Mouse (Mus musculus) liver, embryonic 14.5 days (tissue): Measurements from ENCODE around the gene Galntl5. TPM values are rescaled to one million over a fixed set of nuclear protein-coding genes. Genes with fewer than 3 reads are reported as not detected.
"Not testable (repeated sequence)": the region's sequence is repeated elsewhere in the genome, so short reads cannot be mapped to it uniquely, and the experiment has no call there.

Experiments used
- ATAC-seq: fragments of 200-750 bp; cut with Nextera tagmentation; 2 replicates; pipeline ENCODE4 v1.8.0; 2017; ENCODE audit warnings: moderate number of reproducible peaks, mild to moderate bottlenecking, moderate library complexity; ENCODE audit not compliant: insufficient read depth
- DNase-seq, 3 experiments: peaks; one replicate each; pipeline ENCODE4 v3.0.0-alpha.2; 2012 to 2013; ENCODE audit warnings: low read depth in 3 of 3, low spot score in 3 of 3
- H3K27ac ChIP-seq: fragments of 300-500 bp; sonication (generic); 2 replicates; pipeline ENCODE4 v1.5.1; 2014; ENCODE audit warnings: moderate library complexity, mild to moderate bottlenecking, control low read depth, inconsistent platforms
- H3K27me3 ChIP-seq: fragments of 300-500 bp; sonication (generic); 2 replicates; pipeline ENCODE4 v1.6.1; 2014; ENCODE audit warnings: mild to moderate bottlenecking, low read length, moderate library complexity; ENCODE audit not compliant: control insufficient read depth, insufficient read depth
- H3K36me3 ChIP-seq: fragments of 300-500 bp; sonication (generic); replicated peaks from 2 replicates; pipeline ENCODE4 v1.6.1; 2014; ENCODE audit warnings: low read depth; ENCODE audit not compliant: control insufficient read depth, insufficient read depth
- H3K4me1 ChIP-seq, 2 experiments: fragments of 200-500 bp in 1 of 2; fragments of 300-500 bp in 1 of 2; sonication (generic) in 1 of 2; replicated peaks; 2 replicates each; pipeline ENCODE4 v1.6.1; 2012 to 2014; ENCODE audit warnings: antibody characterized with exemption in 1 of 2, inconsistent platforms in 1 of 2, low read length in 1 of 2; ENCODE audit not compliant: control insufficient read depth in 2 of 2, insufficient read depth in 2 of 2
- H3K4me2 ChIP-seq: fragments of 300-500 bp; sonication (generic); 2 replicates; pipeline ENCODE4 v1.6.1; 2014; ENCODE audit warnings: low read depth, mild to moderate bottlenecking, control low read depth, moderate library complexity
- H3K4me3 ChIP-seq, 2 experiments: fragments of 200-500 bp in 1 of 2; fragments of 300-500 bp in 1 of 2; sonication (generic) in 1 of 2; 2 replicates each; pipeline ENCODE4 v1.5.1; 2012 to 2014; ENCODE audit warnings: low read depth in 2 of 2, low read length in 2 of 2, mild to moderate bottlenecking in 2 of 2, control low read depth in 1 of 2, inconsistent platforms in 1 of 2, moderate library complexity in 1 of 2; ENCODE audit not compliant: insufficient read depth in 1 of 2
- H3K9ac ChIP-seq: fragments of 300-500 bp; sonication (generic); replicated peaks from 2 replicates; pipeline ENCODE4 v1.6.1; 2014; ENCODE audit warnings: mild to moderate bottlenecking, control low read depth, moderate library complexity
- H3K9me3 ChIP-seq: fragments of 300-500 bp; sonication (generic); 2 replicates; pipeline ENCODE4 v1.6.1; 2016; ENCODE audit warnings: low read length, mixed read lengths; ENCODE audit not compliant: control insufficient read depth
- CTCF ChIP-seq: IDR thresholded peaks from 2 replicates; pipeline ENCODE4 v1.5.1; 2016; ENCODE audit warnings: antibody characterized with exemption, low read depth, control low read depth
- EP300 ChIP-seq: IDR thresholded peaks from 2 replicates; pipeline ENCODE4 v1.6.1; 2016; ENCODE audit warnings: antibody characterized with exemption, low read depth
- WGBS: fragments of 180-500 bp; shearing (Covaris S2); extraction: QIAGEN DNeasy Blood & Tissue Kit; methylation state at CpG from one replicate; pipeline ENCODE4 v1.1.7; 2014; ENCODE audit not compliant: insufficient replicate concordance; 5-methylcytosine and 5-hydroxymethylcytosine counted together
- polyA plus RNA-seq, 2 experiments: library from polyadenylated mRNA; depleted of rRNA in 1 of 2; stranded (reverse) in 1 of 2; unstranded in 1 of 2; fragments of >200 nt; fragmentation: Nextera tagmentation in 1 of 2; extraction: Ambion mirVana in 1 of 2; gene quantifications; 2 replicates each; pipeline versions ENCODE4 v1.2.1 to v1.2.3; 2012 to 2014

Gene Galntl5
- polyA plus RNA-seq, 2 experiments: not detected

- no peak for ATAC-seq
- no peak overlapping the region for H3K4me2 ChIP-seq
- no peaks in the 10 kb centered on the region for H3K36me3 ChIP-seq
- no peak overlapping the region for H3K27ac ChIP-seq
- H3K9ac ChIP-seq: no peak overlapping the region
- no peak for DNase-seq
- TF ChIP-seq EP300 (no peak), CTCF (no peak)
- no peaks in the 10 kb centered on the region for H3K9me3 ChIP-seq
- H3K27me3 ChIP-seq: no peaks in the 10 kb centered on the region
- H3K4me3 ChIP-seq: no peak overlapping the region
- WGBS: 55% methylated on average over 1 of the region's 1 CpGs
- no peaks in the 10 kb centered on the region for H3K4me1 ChIP-seq
Observed at GRCm38 (mm10) chr5:25164341-25164740, 16.9 kb upstream of the Galntl5 start.

- no peak overlapping the region for H3K27ac ChIP-seq
- H3K4me2 ChIP-seq: no peak overlapping the region
- no peak overlapping the region for H3K4me3 ChIP-seq
- ATAC-seq (no peak), DNase-seq (no peak)
- H3K9ac ChIP-seq: no peak overlapping the region
- no peaks in the 10 kb centered on the region for H3K9me3 ChIP-seq
- no peaks in the 10 kb centered on the region for H3K4me1 ChIP-seq
- TF ChIP-seq CTCF (no peak), EP300 (no peak)
- no peaks in the 10 kb centered on the region for H3K36me3 ChIP-seq
- WGBS: 51% methylated on average over 4 of the region's 4 CpGs
- no peaks in the 10 kb centered on the region for H3K27me3 ChIP-seq
Observed at GRCm38 (mm10) chr5:25165102-25165788, 16.0 kb upstream of the Galntl5 start.

GRCm38 (mm10) chr5:25165789-25166135 is 15.5 kb upstream of the Galntl5 start:
- WGBS: 68% methylated on average over 3 of the region's 3 CpGs
- H3K4me1 ChIP-seq: no peaks in the 10 kb centered on the region
- no peak overlapping the region for H3K4me2 ChIP-seq
- no peak overlapping the region for H3K9ac ChIP-seq
- no peak for ATAC-seq
- no peak for DNase-seq
- H3K27ac ChIP-seq: no peak overlapping the region
- H3K9me3 ChIP-seq: no peaks in the 10 kb centered on the region
- no peak for TF ChIP-seq CTCF
- TF ChIP-seq EP300: no peak
- no peaks in the 10 kb centered on the region for H3K36me3 ChIP-seq
- H3K4me3 ChIP-seq: no peak overlapping the region
- H3K27me3 ChIP-seq: no peaks in the 10 kb centered on the region

- Histone ChIP-seq H3K27ac (no peak overlapping the region), H3K27me3 (no peaks in the 10 kb centered on the region), H3K9ac (no peak overlapping the region), H3K36me3 (no peaks in the 10 kb centered on the region), H3K9me3 (no peaks in the 10 kb centered on the region), H3K4me1 (no peaks in the 10 kb centered on the region), H3K4me3 (no peak overlapping the region), H3K4me2 (no peak overlapping the region)
- TF ChIP-seq CTCF (no peak), EP300 (no peak)
- no peak for ATAC-seq
- WGBS: 20% methylated on average over 4 of the region's 4 CpGs
- no peak for DNase-seq
Observed at GRCm38 (mm10) chr5:25166665-25167064, 14.6 kb upstream of the Galntl5 start.

GRCm38 (mm10) chr5:25177937-25178336 is 3.3 kb upstream of the Galntl5 start:
- 65% methylated on average over 5 of the region's 5 CpGs for WGBS
- not testable (repeated sequence) for H3K9ac ChIP-seq, H3K4me1 ChIP-seq, H3K27ac ChIP-seq, H3K4me2 ChIP-seq, H3K4me3 ChIP-seq, DNase-seq, ATAC-seq, H3K9me3 ChIP-seq, H3K36me3 ChIP-seq, H3K27me3 ChIP-seq

GRCm38 (mm10) chr5:25178543-25178942 is 2.7 kb upstream of the Galntl5 start:
- not testable (repeated sequence) for ATAC-seq, H3K9me3 ChIP-seq, H3K4me1 ChIP-seq, H3K36me3 ChIP-seq, H3K4me2 ChIP-seq, H3K4me3 ChIP-seq, H3K9ac ChIP-seq, H3K27me3 ChIP-seq, DNase-seq, H3K27ac ChIP-seq
- WGBS: 82% methylated on average over 4 of the region's 4 CpGs
